Mouse (Mus musculus): ENCODE results near the gene Etfbkmt.
A peak's percentile ranks its signal among the peaks of the same experiment; 100 is the strongest.

DNA sequence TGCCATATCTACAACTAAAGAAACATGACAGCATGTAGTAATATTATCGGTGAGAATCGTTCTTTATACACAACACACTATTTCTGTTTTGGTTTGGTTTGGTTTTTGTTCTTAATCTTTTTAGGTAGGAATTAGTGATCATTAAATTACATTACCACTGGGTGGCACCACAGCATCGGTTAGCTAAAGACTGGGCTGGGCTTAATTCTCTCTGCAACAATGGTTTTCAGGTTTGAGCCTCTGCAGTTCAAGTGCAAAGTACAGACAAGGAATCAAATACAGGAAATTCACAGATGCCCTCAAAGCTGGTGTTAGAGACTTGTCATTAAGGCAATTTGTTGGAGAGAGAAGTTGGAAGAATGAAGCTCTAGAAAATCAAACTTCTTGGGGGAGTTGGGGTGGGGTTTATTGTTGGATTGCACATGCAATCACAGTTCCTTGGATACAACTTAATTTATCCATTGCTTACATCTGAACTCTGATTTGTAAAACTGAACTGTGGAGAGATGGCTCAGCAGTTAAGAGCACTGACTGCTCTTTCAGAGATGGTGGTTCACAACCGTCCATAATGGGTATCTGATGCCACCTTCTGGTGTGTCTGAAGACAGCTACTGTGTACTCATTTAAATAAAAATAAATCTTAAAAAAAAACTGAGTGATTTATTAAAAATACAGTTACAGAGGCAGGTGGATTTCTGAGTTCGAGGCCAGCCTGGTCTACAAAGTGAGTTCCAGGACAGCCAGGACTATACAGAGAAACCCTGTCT lies 7.2 kb upstream of the Etfbkmt start:
- TF ChIP-seq POLR2A (IDR thresholded peaks at IDR 0.05; ENCODE audit: insufficient read depth, low read depth, low read length): no peak
- TF ChIP-seq CTCF (IDR thresholded peaks at IDR 0.05): peak; percentile 73
- 0 out of 2 replicates have a peak, but pooled peaks have one; percentile 33 for TF ChIP-seq EP300 (IDR thresholded peaks at IDR 0.05; ENCODE audit: insufficient read depth, low read depth, low read length)

Measured in heart, adult 2 months (tissue).